Mouse (Mus musculus): ENCODE measurements at regions not wholly inside any gene's neighbourhood (a gene's known extent, or its start where the extent isn't known, plus 50 kb on each side); places are given as distances from the start of the nearest gene placed in this dataset.

- no peak for DNase-seq (ENCODE audit: low spot score in 2 of 2)
Measured at GRCm38 (mm10) chr2:131739022-131739421, 120.5 kb downstream of the Erv3 start.

GRCm38 (mm10) chr2:131734740-131735378 lies 124.7 kb downstream of the Erv3 start:
- DNase-seq (ENCODE audit: low spot score in 2 of 2) = no peak

DNA sequence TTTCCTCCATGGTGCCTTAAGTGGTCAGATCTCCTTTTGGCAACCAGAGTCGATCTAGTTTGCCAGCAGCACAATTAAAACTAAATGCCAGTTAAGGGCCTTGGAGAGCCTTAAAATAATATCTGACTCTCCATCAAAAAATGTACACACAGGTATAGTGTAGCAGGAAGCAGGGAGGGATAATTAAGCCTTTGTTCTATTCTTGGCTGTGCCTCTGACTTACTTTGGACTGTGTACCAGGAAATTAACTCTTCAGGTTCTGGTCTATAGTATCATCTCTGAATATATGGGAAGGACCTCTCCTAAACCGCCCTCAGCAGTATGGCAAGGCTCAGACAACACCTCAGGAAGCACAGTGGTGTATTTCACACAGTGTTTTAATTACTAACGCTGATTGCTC lies 133.0 kb downstream of the Erv3 start:
- no peak for DNase-seq (ENCODE audit: low spot score in 2 of 2)

DNA sequence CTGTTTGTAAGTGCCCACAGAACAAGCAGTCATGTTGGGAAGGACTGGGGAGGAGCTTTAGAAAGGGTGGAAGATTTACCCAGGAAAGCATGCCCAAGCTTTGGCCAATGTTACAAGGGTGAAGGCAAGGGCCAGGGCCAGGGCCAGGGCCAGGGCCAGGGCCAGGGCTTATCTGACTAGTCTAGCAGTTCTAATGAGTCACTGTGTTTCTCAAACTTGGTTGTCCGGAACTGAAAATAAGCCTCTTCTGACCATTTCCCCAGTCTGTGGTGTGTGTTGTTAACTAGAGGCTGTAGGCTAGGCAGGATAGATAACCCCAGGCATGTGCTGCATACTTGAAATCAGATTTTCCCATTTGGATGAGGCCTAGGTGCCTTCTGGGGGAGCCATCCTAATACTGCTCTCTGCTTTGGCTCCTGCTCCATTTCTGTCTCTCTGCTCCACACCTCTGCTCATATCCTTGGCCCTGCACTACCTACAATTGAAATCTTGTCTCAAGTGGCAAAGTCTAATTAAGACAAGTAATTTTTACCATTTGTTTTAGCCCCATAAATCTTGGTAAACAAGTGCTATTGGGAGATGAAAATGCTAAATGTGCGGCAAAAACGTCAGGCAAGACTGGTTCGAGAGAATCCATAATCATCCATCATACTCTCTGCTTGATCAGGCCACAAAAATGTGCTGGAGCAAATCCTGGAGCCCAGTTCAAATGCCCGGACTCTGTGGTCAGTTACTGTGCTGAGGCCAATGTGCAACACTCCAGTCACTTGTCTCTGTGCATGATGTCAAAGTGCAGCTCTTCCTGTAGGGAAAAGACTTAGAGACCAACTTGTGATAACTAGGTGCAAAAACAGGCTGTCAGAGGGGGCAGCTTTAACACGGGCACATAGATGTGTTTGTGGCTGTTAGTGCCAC lies 137.7 kb downstream of the Erv3 start:
- no peak for DNase-seq (ENCODE audit: low spot score in 2 of 2)

DNA sequence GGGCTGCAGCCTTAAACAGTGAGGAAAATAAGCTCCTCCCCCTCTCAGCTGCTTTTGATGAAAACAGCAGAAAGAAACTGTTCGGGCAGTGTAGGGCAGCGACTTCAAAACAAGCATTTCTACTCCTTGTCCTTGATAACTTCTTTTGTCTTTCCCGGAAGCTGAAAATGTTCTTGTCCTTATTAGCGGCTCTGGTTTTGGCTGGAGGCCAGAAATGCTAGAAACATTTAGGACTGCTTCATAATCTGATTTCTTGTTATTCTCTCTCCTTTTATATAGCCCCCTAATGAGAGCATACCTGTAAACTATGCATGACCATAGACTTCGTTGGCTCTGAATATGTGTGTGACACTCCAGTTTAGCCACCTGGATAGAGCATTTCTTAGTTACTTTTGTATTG lies 142.0 kb downstream of the Erv3 start:
- DNase-seq (ENCODE audit: low spot score in 2 of 2) = no peak

DNA sequence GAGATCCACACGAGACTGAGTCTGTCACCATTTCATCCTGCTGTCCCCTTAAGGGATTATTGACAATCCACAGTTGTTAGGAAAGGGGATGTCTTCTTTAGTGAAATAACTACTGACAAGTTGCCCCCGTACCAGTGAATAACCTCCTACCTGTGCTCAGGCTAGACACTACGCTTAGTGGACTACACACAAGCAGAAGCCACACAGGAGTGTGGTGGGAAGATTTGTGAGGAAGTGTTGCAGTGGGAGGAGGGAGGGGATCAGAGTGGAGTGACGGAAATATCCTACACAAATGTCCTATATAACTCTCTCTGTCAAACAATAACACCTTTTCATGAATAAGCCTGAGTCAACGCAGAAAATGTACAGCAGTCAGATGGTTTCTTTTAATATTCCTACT lies 142.7 kb downstream of the Erv3 start:
- DNase-seq (ENCODE audit: low spot score in 2 of 2) = no peak

DNA sequence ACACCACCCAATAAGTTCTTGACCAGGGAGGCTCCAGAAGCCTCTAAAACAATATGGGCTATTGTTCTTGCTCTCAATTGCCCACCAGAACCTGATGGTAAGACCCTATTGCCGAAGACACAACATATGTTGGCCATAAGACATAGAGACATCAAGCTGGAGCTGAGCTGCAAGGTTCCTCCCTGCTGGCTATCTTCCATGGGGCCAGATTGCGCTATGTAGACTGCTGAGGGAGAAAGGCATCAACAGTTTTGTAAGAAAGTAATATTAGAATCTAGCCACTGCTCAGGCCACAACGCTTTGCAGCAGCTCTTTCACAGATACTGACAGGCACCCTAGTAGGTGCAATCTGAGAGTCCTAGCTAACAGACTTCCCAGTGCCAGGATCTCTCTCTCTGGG lies 144.2 kb downstream of the Erv3 start:
- DNase-seq (ENCODE audit: low spot score in 2 of 2) = no peak

DNA sequence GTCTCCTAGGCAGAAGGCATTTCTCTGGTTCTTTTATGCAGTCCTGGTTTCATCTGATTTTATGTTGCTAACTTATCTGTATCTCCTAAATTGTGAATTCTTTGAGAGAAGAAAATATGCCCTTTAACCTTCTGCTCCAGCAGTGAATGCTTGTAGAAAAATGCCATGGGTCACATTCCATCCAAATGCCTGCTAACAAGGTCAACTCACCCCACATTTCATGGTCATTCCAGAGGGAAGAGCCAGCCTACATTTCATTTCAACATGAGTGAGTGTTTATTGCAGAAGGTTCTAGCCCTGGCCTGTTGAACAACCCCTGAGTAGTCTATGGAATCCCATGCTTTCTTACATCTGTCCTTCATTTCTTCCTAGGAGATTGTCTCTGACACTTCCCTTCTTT lies 147.7 kb downstream of the Erv3 start:
- DNase-seq (ENCODE audit: low spot score in 2 of 2) = no peak

GRCm38 (mm10) chr2:131706565-131706964 lies 144.5 kb upstream of the Adra1d start:
- DNase-seq (ENCODE audit: low spot score in 2 of 2) = peak; percentile 17 to 33

- DNase-seq (ENCODE audit: low spot score in 2 of 2) = no peak
Measured at GRCm38 (mm10) chr2:131704406-131704805, 142.3 kb upstream of the Adra1d start.

DNA sequence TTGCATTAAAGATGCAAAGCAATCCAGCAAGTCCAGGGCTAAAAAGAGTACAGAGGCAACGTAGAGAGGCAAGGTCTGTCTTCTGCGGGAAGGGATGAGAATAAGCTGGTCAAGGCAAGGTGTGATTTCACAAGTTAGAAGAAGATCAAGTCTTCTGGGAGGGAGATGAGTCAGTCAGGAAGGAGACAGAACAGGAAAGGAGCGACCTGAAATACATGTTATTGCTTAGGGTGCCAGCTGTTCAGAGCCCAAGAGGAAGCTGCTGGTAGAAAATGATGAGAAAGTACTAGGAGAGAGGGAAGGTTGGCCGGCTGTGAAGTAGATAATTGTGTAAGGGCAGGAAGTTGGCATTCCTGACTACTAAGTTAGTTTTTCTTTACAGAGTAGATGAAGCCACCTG lies 140.1 kb upstream of the Adra1d start:
- no peak for DNase-seq (ENCODE audit: low spot score in 2 of 2)

DNA sequence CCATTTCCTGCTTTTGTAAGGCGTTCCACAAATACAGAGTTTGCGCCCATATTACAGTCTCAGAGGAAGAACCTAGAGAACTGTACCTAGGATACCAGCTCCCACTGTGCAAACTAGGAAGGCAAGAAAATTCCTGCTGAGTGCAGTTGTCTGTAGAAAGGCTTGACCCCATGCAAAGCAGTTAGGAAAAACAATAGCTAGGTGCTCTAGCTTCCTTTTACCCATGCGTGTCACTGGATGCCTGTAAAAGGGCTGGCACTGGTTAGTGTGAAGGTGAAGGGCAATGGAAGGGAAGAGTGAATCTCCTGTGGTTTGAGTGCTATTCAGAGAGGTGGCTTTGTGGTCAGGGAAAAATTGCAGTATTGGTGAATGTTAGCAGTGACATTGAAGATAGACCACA lies 137.7 kb upstream of the Adra1d start:
- DNase-seq (ENCODE audit: low spot score in 2 of 2) = no peak

GRCm38 (mm10) chr2:131698008-131698965 lies 136.2 kb upstream of the Adra1d start:
- no peak for DNase-seq (ENCODE audit: low spot score in 2 of 2)

DNA sequence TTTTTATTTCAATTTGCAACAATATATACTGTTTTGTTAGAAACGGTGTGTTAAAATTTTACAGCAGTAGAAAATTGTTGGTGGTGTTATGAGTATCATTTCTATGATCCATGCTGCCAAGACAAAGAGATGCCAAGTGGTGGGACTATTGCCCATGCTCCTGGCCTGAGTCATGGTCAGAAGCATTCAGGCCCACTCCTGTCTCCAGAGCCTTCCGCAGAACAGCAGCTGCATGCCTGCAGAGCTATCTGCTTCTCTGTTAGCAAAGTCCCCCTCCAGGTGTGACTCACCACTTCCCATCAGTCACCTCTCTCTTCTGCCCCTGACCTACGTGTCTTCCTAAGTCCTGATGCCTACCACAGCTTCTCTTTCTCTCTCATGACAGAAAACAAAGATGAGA lies 134.2 kb upstream of the Adra1d start:
- DNase-seq (ENCODE audit: low spot score in 2 of 2) = no peak

DNA sequence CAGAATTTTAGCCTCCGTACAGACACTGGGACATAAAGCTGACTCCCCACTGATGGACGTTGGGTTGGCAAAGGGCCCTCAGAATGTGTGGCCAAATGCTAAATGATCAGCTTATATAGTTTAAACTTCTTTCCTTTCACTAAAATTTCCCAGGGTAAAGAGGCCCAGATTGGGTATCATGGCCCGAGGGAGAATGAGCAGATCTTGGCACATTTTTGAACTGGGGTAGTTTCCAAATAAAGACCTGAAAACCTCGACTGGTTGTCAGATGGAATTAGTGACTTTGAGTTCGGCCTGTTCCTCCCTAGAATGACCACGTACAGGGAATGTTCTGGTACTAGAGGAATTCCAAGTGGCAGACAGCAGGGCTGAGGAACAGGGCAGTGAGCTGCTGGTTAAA lies 127.9 kb upstream of the Adra1d start:
- no peak for DNase-seq (ENCODE audit: low spot score in 2 of 2)

GRCm38 (mm10) chr2:131688282-131688681 lies 126.2 kb upstream of the Adra1d start:
- DNase-seq (ENCODE audit: low spot score in 2 of 2) = peak; percentile 44 to 52

- DNase-seq (ENCODE audit: low spot score in 2 of 2) = no peak
Measured at GRCm38 (mm10) chr2:131687449-131687848, 125.4 kb upstream of the Adra1d start.

- peak; percentile 63 to 78 for DNase-seq (ENCODE audit: low spot score in 2 of 2)
Measured at GRCm38 (mm10) chr2:131686748-131687147, 124.7 kb upstream of the Adra1d start.

DNA sequence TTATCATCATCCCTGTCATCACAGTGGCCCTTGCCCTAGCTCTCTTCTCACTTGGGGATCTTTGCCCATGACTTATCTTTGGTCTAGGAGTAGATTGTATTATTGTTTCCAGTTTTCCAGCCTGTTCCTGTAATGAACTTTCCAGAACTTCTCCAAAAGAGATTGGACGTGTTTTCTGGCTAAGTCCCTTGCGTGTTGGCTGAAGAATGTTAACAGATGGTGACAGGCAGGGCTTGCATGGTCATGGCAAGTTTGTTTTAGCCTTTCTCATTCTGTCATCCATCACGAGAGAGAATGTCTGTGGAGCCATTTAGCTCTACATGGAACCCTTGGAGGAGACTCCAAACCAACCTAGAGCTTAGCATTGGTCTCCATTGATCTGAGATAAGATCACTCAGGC lies 123.2 kb upstream of the Adra1d start:
- DNase-seq (ENCODE audit: low spot score in 2 of 2) = no peak

DNA sequence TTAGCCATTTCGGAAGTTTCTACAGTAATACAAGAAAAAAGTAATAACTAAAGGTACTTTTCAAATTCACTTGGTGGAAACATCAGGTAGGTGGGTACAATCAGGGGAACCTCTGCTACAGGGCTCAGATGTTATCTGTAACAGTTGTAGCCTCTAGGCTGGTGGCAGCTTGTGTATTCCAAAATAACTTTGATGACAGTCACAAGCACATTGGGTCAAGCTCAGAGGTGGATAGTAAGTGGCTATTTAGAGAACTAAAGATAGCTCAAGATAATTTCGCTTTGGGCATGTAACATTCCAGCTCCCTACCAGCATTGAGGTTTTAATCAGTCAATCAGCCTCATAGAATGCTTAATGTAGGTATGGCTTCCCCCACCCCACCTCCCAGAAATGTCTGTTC lies 121.7 kb upstream of the Adra1d start:
- DNase-seq (ENCODE audit: low spot score in 2 of 2) = no peak

DNA sequence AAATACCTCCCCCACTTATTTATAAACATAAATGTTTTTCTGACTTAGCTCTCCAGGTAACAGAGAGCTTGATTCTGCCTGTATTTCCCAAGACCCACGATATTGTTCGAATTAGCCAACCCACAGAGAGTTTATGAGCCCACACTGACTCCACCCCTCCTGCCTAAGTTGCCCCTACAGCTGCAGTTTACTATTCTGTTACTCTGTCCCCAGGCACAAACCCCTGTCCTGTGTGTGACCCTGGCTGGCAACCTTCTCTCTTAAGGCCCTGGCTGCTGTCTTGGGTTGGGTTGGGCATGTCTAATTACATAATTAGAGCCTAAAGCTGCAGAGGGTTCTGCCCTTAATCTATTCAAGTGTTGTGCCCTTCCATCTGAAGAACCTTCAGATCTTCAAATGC lies 116.4 kb upstream of the Adra1d start:
- DNase-seq (ENCODE audit: low spot score in 2 of 2) = no peak

DNA sequence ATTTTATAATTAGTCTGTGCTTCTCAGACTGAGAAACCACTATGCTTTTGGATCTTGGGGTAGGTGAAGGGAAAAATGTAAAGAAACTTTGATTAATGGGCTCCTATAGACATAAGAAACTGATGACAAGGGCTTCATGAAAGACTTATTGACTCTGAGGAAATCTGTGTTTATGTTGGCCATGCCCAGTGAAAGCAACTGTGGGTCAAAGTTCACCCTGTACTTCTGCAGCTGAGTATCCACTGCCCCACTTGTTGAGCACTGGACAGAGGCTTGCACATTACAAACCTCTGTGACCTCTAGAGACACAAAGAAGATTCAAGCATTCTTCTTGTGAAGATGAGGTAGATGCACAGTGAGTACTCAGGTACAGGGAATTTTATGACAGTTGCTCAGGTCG lies 114.7 kb upstream of the Adra1d start:
- no peak for DNase-seq (ENCODE audit: low spot score in 2 of 2)
